Mouse (Mus musculus): ENCODE measurements around the gene Gm10643. TPM values are rescaled to one million over a fixed set of nuclear protein-coding genes. Genes with fewer than 3 reads are reported as not detected.

The Gm10643 gene
- polyA plus RNA-seq, 1 experiment from 2014 or later: 1.8 TPM

DNA sequence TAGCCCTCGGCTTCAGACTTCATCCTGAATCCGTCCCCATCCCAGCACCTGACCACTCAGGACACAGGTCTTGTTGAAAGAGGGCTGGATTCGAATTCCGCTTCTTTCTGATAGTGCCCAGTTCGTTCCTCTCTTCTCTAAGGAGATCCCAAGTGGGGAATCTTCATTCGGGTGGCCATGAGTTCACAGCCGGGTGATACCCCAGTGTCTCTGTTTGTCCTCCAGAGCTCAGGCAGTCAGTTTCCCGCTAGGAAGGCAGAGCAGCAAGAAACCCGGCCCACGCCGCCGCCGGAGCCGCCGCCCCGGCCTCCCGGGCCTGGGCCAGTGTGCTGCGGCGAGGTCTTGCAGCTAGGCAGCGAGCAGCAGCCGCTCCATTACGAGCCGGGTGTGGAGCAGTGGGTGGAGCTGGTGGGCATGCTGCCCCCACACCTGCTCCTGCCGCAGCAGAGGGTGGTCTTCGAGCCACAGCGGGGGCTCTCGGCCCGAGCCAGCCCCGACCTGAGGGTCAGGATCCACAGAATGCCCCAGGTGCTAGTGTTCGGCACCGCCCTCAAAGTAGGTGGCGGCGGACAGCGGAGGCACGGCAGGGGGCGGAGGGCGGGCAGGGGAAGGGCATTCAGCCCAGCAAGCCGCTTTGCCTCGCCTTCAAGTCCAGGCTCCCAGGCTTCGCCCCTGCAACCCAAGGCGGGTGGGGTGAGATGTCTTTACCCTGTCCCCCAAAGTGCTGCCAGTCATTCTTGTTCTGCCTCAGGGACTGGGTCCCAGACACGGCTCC is 19.6 kb upstream of the Gm10643 start:
- Histone ChIP-seq H3K27ac (no peak overlapping the region), H3K9ac (ENCODE audit: low read depth, low read length) (0 out of 2 replicates have a peak overlapping the region, but pooled peaks have one; percentile 2), H3K27me3 (ENCODE audit: insufficient read depth, low read length) (no peaks in the 10 kb centered on the region), H3K4me1 (replicated peaks; ENCODE audit: insufficient read depth, low read length) (no peaks in the 10 kb centered on the region), H3K36me3 (ENCODE audit: insufficient read depth, low read length) (peaks cover 54% of the 10 kb centered on the region), H3K9me3 (replicated peaks; ENCODE audit: low read length) (no peaks in the 10 kb centered on the region), H3K4me3 (replicated peaks; ENCODE audit: low read depth, low read length) (no peak overlapping the region), H3K4me2 (ENCODE audit: low read length) (no peak overlapping the region)
- WGBS: 65% methylated on average over 42 of the region's 42 CpGs
- DNase-seq (ENCODE audit: low spot score) (no peak), ATAC-seq (replicated peaks; ENCODE audit: low FRiP score, low read depth) (no peak)
- no peak for TF ChIP-seq CTCF (IDR thresholded peaks at IDR 0.05; ENCODE audit: low read depth)

DNA sequence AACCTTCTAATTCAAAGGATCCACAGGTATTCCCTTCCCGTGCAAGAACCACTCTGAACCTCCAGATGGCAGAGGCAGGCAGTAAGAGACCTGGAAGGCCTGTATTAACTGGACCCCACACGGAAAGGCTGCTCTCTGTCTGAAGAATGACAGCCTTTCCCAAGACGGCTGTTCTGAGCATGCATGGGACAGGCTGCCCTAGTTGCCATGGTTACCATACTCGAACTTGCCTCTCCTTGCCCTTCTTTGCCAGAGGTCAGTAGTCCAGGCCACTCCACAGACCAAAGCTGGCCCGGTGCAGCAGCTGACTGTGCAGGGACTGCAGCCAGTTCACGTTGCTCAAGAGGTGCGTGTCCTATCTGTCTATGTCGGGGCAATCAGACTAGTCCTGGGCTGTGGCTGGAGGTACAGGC is 18.9 kb upstream of the Gm10643 start:
- Histone ChIP-seq H3K4me2 (ENCODE audit: low read length) (no peak overlapping the region), H3K9me3 (replicated peaks; ENCODE audit: low read length) (no peaks in the 10 kb centered on the region), H3K4me3 (replicated peaks; ENCODE audit: low read depth, low read length) (no peak overlapping the region), H3K27ac (no peak overlapping the region), H3K36me3 (ENCODE audit: insufficient read depth, low read length) (peaks cover 54% of the 10 kb centered on the region), H3K9ac (ENCODE audit: low read depth, low read length) (0 out of 2 replicates have a peak overlapping the region, but pooled peaks have one; percentile 2), H3K27me3 (ENCODE audit: insufficient read depth, low read length) (no peaks in the 10 kb centered on the region), H3K4me1 (replicated peaks; ENCODE audit: insufficient read depth, low read length) (no peaks in the 10 kb centered on the region)
- ATAC-seq (replicated peaks; ENCODE audit: low FRiP score, low read depth) (peak; percentile 87), DNase-seq (ENCODE audit: low spot score) (peak; percentile 59)
- TF ChIP-seq CTCF (IDR thresholded peaks at IDR 0.05; ENCODE audit: low read depth): peak; percentile 60
- 33% methylated on average over 8 of the region's 8 CpGs for WGBS

DNA sequence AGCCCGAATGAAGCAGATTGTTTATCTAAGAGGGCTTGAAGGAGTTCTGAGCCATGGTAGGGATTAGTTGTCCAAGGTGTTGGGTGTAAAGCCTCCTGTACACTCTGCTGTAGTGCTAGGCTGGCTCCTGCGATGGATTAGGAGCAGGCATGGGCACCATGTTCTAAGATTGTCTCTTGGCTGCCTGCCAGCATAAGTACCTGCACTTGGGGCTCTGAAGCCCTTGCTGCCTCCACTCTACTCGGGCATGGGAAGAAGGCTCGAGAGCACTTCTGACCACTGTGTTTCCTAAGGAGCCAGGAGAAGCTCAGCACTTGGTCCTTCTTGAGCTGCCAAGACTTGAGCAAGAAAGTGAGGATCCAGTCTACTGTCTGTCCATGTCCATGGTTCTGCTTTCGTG is 14.3 kb upstream of the Gm10643 start:
- no peak overlapping the region for H3K4me3 ChIP-seq (replicated peaks; ENCODE audit: low read depth, low read length)
- no peaks in the 10 kb centered on the region for H3K9me3 ChIP-seq (replicated peaks; ENCODE audit: low read length)
- TF ChIP-seq CTCF (IDR thresholded peaks at IDR 0.05; ENCODE audit: low read depth): no peak
- no peak overlapping the region for H3K27ac ChIP-seq
- no peaks in the 10 kb centered on the region for H3K4me1 ChIP-seq (replicated peaks; ENCODE audit: insufficient read depth, low read length)
- no peak overlapping the region for H3K9ac ChIP-seq (ENCODE audit: low read depth, low read length)
- H3K36me3 ChIP-seq (ENCODE audit: insufficient read depth, low read length): peaks cover 36% of the 10 kb centered on the region
- H3K4me2 ChIP-seq (ENCODE audit: low read length): no peak overlapping the region
- DNase-seq (ENCODE audit: low spot score) (no peak), ATAC-seq (replicated peaks; ENCODE audit: low FRiP score, low read depth) (no peak)
- 78% methylated on average over 5 of the region's 5 CpGs for WGBS
- no peaks in the 10 kb centered on the region for H3K27me3 ChIP-seq (ENCODE audit: insufficient read depth, low read length)

DNA sequence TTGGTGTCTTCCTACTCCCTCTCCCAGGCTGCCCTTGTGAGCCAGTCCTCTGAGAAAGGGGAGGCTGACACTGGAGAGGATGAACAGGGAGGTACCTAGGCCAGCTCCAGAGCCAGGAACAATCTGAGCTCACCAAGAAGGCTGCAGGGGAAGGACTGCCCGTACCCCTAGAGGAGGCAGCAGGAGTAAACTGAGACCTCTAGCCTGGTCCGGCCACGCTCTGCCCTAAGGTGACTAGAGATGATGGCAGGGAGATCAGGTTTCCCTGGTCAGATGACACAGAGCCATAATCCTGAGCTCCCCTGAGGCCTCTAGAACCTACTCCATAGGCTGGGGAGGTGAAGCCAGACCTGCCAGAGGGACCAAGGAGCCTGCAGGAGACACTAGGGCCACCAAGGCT is 11.9 kb upstream of the Gm10643 start:
- Histone ChIP-seq H3K27me3 (ENCODE audit: insufficient read depth, low read length) (no peaks in the 10 kb centered on the region), H3K9me3 (replicated peaks; ENCODE audit: low read length) (no peaks in the 10 kb centered on the region), H3K27ac (no peak overlapping the region), H3K4me3 (replicated peaks; ENCODE audit: low read depth, low read length) (no peak overlapping the region), H3K36me3 (ENCODE audit: insufficient read depth, low read length) (peaks cover 17% of the 10 kb centered on the region), H3K4me1 (replicated peaks; ENCODE audit: insufficient read depth, low read length) (peaks cover 8% of the 10 kb centered on the region; the same call in 1 of the 2 replicates), H3K4me2 (ENCODE audit: low read length) (no peak overlapping the region), H3K9ac (ENCODE audit: low read depth, low read length) (no peak overlapping the region)
- ATAC-seq (replicated peaks; ENCODE audit: low FRiP score, low read depth) (no peak), DNase-seq (ENCODE audit: low spot score) (peak; percentile 30)
- 47% methylated on average over 3 of the region's 3 CpGs for WGBS
- no peak for TF ChIP-seq CTCF (IDR thresholded peaks at IDR 0.05; ENCODE audit: low read depth)

DNA sequence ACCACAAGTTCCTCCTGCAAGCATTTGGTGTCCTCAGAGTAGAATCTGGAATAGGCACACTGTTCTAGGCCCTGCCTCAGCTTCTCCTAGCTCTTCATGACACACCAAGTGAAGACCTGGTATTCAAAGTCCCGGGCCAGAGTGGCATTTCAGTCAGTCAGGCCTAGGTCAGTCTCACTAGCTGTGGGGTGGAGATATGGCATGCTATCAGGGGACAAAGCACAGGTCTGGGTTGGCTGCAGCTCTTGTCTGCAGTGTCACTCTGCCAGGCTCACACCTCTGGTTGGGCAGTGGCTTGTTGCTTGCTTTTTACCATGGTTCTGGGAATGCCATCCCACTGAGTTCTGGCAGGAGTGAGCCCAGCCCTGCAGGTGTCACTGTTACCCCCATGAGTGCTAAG is 11.5 kb upstream of the Gm10643 start:
- TF ChIP-seq CTCF (IDR thresholded peaks at IDR 0.05; ENCODE audit: low read depth): peak; percentile 21; the same call in 1 of the 2 replicates
- Histone ChIP-seq H3K36me3 (ENCODE audit: insufficient read depth, low read length) (peaks cover 17% of the 10 kb centered on the region), H3K27ac (no peak overlapping the region), H3K4me3 (replicated peaks; ENCODE audit: low read depth, low read length) (no peak overlapping the region), H3K9me3 (replicated peaks; ENCODE audit: low read length) (no peaks in the 10 kb centered on the region), H3K4me1 (replicated peaks; ENCODE audit: insufficient read depth, low read length) (peaks cover 9% of the 10 kb centered on the region; the same call in 1 of the 2 replicates), H3K27me3 (ENCODE audit: insufficient read depth, low read length) (no peaks in the 10 kb centered on the region), H3K9ac (ENCODE audit: low read depth, low read length) (no peak overlapping the region), H3K4me2 (ENCODE audit: low read length) (no peak overlapping the region)
- DNase-seq (ENCODE audit: low spot score): no peak
- WGBS: 93% methylated on average over 1 of the region's 1 CpGs
- no peak for ATAC-seq (replicated peaks; ENCODE audit: low FRiP score, low read depth)

DNA sequence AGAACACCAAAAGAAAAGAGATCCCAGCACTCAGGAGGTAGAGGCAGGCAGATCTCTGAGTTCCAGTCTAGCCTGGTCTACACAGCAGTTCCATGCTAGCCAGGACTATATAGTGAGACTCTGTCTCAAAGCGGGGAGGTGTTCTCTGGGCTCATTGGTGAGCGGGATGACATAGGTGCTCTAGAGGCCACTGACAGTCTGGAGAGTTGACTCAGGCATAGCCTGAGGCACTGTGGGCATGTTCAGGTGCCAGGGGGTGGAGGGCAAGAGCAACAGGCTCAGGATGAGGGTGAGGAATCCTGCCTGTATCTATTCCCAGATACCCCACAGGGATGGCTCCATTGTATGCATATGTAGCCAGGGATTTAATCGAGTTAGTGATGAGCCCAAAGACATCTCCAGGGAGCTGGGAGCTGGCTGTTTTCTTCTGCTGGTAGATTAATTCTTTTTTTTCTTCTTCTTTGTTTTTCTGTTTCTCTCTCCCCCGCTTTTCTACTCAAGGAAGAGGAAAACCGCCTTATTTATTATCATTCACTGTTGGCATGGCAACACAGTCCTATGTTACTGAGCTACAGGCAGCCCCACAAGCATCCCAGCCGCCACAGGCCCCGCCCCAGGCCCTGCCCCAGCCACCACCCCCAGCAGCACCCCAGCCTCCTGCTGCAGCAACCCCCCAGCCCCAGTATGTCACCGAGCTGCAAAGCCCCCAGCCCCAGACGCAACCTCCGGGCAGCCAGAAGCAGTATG is 8.5 kb upstream of the Gm10643 start:
- no peak for ATAC-seq (replicated peaks; ENCODE audit: low FRiP score, low read depth)
- 53% methylated on average over 9 of the region's 10 CpGs for WGBS

More for the DNA sequence above, 8.5 kb upstream of the Gm10643 start:
- H3K9me3 ChIP-seq (replicated peaks; ENCODE audit: low read length): no peaks in the 10 kb centered on the region
- H3K4me1 ChIP-seq (replicated peaks; ENCODE audit: insufficient read depth, low read length): peaks cover 29% of the 10 kb centered on the region
- DNase-seq (ENCODE audit: low spot score): peak; percentile 62
- H3K4me3 ChIP-seq (replicated peaks; ENCODE audit: low read depth, low read length): no peak overlapping the region
- peak overlapping the region; percentile 34; the same call in 1 of the 2 replicates for H3K27ac ChIP-seq
- H3K4me2 ChIP-seq (ENCODE audit: low read length): no peak overlapping the region
- TF ChIP-seq CTCF (IDR thresholded peaks at IDR 0.05; ENCODE audit: low read depth): no peak
- H3K9ac ChIP-seq (ENCODE audit: low read depth, low read length): no peak overlapping the region
- H3K27me3 ChIP-seq (ENCODE audit: insufficient read depth, low read length): no peaks in the 10 kb centered on the region
- no peaks in the 10 kb centered on the region; the same call in 1 of the 2 replicates for H3K36me3 ChIP-seq (ENCODE audit: insufficient read depth, low read length)

Data from kidney, postnatal 0 days (tissue).